Mouse (Mus musculus) ovary, postnatal 14 days (tissue): ENCODE measurements around the gene Pou2f1.

Experiments
- DNase-seq: peaks from one replicate; pipeline ENCODE4 v3.0.0; 2022; ENCODE audit warnings: low spot score

Pou2f1 gene

DNA sequence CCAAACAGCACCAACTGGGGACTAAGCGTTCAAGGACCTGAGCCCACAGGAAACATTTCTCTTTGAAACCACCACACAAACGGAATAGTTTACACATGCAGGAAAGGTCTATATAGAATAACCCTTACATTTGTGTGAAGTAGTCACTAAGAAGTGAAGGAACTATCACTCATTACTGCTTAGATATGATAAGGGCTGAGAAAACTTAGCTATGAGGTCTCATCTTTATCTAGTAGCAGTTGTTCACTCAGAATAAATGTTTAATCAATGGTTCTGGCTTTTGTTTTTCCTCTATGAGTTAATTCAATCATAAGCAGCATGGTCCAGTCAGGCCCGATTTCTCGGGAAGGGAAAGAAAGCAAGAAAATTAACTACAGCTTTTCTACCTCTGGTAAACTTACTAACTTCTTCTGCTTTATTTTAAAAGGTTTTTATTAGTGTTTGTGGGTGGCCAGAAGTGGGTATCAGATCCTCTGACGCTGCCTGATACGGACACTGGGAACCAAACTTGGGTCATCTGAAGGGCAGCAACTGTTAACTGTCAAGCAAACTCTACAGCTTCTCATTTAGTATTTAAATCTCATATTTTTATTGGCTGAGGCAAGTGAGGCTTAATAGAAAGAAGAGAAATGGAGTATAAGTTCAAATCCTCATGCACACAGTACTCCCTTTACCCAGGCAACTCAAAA, 40.7 kb downstream of the Pou2f1 start:
- no peak for DNase-seq

DNA sequence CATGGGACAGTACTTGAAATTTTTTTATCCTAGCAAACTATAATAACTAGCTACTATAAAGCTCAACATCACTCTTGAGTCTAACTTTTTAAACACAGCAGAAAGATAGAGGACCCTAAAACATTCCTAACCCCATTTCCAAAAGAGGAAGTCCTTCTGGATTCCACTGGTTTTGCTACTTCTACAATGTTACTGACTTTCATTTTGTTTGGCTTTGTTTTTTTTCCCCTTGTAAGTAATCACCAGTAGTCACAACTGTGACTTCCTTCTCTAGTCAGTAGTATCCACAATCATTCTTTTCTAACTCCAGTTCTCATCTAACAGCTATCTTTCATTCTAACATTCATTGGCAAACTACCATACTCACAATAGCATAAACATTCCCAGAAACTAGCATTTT, 44.3 kb downstream of the Pou2f1 start:
- no peak for DNase-seq

DNA sequence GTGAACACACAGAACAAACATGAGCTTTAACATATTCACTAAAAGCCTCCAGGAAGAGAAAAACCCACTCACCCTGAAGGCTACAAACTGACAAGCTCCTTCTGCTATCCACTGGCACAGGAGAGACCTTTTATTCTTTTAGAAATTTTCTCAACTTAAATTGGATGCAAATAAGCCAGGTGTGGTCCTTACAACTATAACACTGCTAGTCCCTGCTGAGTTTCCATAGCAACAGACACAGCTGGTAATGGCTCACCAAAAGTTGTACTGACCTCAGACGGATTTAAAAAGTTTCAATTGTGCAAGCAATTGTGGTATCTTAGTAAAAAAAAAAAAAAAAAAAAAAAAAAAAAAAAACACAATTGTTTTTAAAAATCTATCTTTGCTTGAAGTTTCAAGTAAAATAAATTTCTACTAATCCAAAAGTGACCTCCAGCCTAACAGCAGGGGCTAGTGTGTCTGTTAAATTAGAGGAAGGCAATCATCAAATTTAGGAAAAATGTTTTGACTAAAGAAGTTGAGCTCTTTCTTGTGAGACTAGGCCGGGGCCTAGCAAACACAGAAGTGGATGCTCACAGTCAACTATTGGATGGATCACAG, 54.2 kb downstream of the Pou2f1 start:
- DNase-seq, result no peak

DNA sequence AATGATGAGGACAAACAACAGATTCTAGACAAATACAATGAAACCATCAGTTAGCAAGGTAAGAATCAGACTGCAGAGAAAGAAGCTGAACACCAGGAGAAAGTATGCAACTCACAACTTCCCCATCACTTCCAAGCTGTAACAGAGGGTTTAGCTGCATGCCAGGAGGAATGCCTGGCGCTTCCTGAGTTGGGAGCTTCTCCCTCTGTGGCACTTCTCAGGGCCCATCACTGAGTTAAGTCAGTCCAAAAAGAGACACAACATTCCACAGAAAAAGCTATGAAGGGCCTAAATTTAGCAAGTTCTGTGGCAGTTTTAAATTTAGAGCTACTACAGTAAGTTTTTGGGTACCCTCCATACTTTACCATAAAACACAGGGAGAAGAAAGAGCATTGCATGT, 59.2 kb downstream of the Pou2f1 start:
- DNase-seq, result no peak

DNA sequence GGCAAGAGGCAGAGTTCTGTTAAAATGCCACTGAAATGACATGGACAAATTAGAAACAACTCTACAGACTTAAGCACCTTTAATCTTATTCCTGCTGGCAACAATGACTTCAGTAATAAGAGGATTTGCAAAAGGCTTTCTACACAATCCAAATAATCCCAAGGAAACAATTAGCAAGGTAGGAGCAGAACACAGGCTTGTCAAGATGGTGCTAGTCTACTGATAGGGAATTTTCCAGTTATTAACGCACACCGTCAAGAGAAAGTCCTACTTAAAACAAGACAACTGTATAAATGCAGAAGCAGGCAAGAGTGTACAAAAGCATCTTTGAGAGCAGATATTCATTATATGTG, 67.0 kb downstream of the Pou2f1 start:
- no peak for DNase-seq

- DNase-seq, result no peak
Measured at GRCm38 (mm10) chr1:165934648-165935465, 67.6 kb downstream of the Pou2f1 start.

- no peak for DNase-seq
Measured at GRCm38 (mm10) chr1:165933915-165934647, 68.4 kb downstream of the Pou2f1 start.

GRCm38 (mm10) chr1:165932842-165933241, 69.6 kb downstream of the Pou2f1 start:
- no peak for DNase-seq

- no peak for DNase-seq
Measured at GRCm38 (mm10) chr1:165930510-165930909, 72.0 kb downstream of the Pou2f1 start.

GRCm38 (mm10) chr1:165927507-165928279, 74.8 kb downstream of the Pou2f1 start:
- DNase-seq, result no peak

DNA sequence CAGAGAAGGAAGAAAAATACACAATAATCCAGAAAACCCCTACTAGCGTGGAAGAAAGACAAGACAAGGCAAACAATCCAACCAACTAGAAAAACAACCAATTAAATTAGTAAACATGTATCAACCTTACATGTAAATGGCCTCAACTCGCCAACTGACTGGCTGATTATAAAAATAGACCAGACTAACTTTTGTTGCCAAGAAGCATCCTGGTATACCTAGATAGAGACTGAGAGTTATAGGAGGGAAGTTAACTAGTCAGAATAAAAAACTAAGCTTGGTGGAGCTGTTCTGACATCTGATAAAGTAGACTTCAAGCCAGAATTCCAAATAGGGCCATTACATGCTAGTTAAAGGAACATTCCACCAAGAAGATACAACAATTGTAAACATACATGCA, 77.3 kb downstream of the Pou2f1 start:
- no peak for DNase-seq

GRCm38 (mm10) chr1:165922488-165922887, 80.0 kb downstream of the Pou2f1 start:
- DNase-seq, result no peak

- DNase-seq, result no peak
Measured at GRCm38 (mm10) chr1:165921026-165921425, 81.5 kb downstream of the Pou2f1 start.

DNA sequence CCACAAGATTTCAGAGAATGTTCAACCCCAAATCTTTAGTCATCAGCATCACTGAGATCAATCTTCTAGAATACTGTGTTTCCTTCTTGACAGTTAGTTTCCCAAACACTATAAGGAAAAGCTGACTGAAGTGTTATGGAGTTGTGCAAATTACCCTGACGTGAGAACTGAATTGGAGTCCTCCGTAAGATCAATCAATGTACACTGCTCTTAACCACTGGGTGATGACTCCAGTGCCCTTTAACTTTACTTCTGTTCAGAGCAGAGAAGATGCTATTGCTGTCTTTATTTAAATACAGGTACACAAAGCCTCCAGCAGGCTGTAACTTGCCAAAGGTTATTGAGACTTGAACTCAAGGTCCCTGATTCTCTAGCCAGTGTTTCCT, 88.1 kb downstream of the Pou2f1 start:
- DNase-seq, result no peak

- no peak for DNase-seq
Measured at GRCm38 (mm10) chr1:165913720-165914415, 88.6 kb downstream of the Pou2f1 start.

GRCm38 (mm10) chr1:165909471-165909870, 93.0 kb downstream of the Pou2f1 start:
- no peak for DNase-seq

- no peak for DNase-seq
Measured at GRCm38 (mm10) chr1:165908806-165909205, 93.7 kb downstream of the Pou2f1 start.

GRCm38 (mm10) chr1:165908153-165908552, 94.3 kb downstream of the Pou2f1 start:
- no peak for DNase-seq

DNA sequence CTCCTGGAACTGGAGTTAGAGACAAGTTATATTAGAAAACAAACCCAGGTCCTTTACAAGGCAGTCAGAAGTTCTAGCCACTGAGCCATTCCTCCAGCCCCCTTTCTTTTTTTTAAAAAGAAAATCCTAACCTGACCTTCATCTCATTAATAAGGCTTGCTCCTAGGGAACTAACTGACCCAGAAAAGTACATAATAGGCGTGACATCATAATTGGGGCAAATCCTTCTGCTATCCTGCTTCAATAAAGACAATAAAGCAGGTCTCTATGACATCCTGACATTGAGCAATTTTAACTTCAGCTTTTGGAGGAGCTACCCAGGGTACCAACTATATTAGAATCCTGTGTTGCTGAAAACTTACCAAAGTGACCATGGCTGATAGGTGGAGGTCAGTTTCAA, 98.9 kb downstream of the Pou2f1 start:
- DNase-seq, result no peak

GRCm38 (mm10) chr1:165891686-165892085, 110.8 kb downstream of the Pou2f1 start:
- DNase-seq, result no peak
